Mouse (Mus musculus): ENCODE measurements around the gene Ptpre. TPM values are rescaled to one million over a fixed set of nuclear protein-coding genes. Genes with fewer than 3 reads are reported as not detected.

The Ptpre gene
- total and polyA plus RNA-seq, 2 experiments from 2014 or later, result 6.9 to 10.9 TPM

DNA sequence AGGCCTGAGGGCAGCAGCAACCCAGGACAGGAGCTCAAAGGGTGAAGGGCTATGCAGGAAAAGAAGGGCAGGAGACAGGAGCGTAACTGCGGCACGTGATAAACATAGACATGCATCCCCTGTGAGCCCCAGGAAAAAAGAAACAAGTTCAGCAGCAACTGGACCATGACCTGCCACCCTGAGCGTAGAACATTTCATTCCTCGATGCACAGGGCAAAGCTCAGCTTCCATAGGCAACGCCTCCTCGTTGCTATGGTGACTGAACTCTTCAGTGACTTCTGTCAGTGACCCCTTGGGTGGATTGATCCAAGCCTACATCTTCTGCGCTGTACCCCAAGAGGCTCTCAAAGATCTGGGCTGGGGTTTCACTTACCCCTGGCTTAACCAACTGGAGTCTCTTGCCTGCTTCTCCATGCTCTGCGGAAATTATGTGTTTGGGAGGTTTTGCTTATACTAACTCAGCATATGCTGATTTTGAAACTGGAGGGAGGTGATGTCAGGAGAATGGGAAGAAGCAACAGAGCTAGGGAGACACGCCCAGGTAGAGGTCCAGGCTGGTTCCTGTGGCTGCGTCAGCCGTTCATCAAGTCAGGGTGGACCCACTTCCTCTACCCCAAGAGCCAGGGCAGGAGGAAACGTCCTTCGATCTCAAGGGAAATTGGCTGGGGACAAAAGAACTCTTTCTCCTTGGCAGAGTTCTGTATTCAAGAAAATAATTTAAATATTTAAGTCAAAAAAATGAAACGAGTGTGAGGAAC lies 15.3 kb upstream of the Ptpre start:
- TF ChIP-seq CTCF (IDR thresholded peaks at IDR 0.05; ENCODE audit: low read depth), result no peak
- ATAC-seq (no peak), DNase-seq (no peak)
- Histone ChIP-seq H3K27me3 (ENCODE audit: insufficient read depth, low read length) (no peaks in the 10 kb centered on the region), H3K27ac (ENCODE audit: low read depth, low read length) (no peak overlapping the region), H3K36me3 (ENCODE audit: insufficient read depth) (no peaks in the 10 kb centered on the region), H3K9ac (no peak overlapping the region), H3K9me3 (ENCODE audit: low read length) (no peaks in the 10 kb centered on the region), H3K4me3 (ENCODE audit: low read depth, low read length) (no peak overlapping the region), H3K4me2 (ENCODE audit: low read depth) (no peak overlapping the region), H3K4me1 (ENCODE audit: insufficient read depth) (no peaks in the 10 kb centered on the region)
- 72% methylated on average over 15 of the region's 15 CpGs for WGBS

DNA sequence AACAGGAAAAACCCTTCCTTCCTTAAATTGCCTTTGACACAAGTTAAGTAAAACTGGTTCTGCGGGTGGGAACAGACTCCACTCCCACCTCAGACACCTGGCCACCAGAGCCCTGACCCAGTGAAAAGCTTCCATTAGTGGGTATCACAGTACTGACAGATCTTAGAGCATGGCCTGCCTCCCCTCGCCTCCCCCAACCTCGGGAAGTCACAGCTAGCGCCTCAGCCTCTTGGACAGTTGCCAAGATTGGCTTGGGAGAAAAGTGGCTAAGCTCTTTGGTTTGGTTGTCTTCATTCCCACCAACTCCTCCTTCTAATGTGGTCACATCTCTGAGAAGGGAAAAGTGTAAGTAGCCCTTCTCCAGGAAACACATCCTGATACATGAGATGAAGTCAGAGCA lies 13.3 kb upstream of the Ptpre start:
- WGBS, result 39% methylated on average over 4 of the region's 4 CpGs
- H3K9me3 ChIP-seq (ENCODE audit: low read length), result no peaks in the 10 kb centered on the region
- ATAC-seq (no peak), DNase-seq (no peak)
- no peak overlapping the region for H3K27ac ChIP-seq (ENCODE audit: low read depth, low read length)
- H3K27me3 ChIP-seq (ENCODE audit: insufficient read depth, low read length), result no peaks in the 10 kb centered on the region
- no peak overlapping the region for H3K4me3 ChIP-seq (ENCODE audit: low read depth, low read length)
- no peak overlapping the region for H3K9ac ChIP-seq
- no peaks in the 10 kb centered on the region for H3K36me3 ChIP-seq (ENCODE audit: insufficient read depth)
- TF ChIP-seq CTCF (IDR thresholded peaks at IDR 0.05; ENCODE audit: low read depth), result no peak
- no peaks in the 10 kb centered on the region for H3K4me1 ChIP-seq (ENCODE audit: insufficient read depth)
- H3K4me2 ChIP-seq (ENCODE audit: low read depth), result no peak overlapping the region

GRCm38 (mm10) chr7:135524424-135524967 lies 12.8 kb upstream of the Ptpre start:
- H3K36me3 ChIP-seq (ENCODE audit: insufficient read depth), result no peaks in the 10 kb centered on the region
- TF ChIP-seq CTCF (IDR thresholded peaks at IDR 0.05; ENCODE audit: low read depth), result no peak

GRCm38 (mm10) chr7:135526574-135527152 lies 10.6 kb upstream of the Ptpre start:
- H3K9me3 ChIP-seq (ENCODE audit: low read length), result no peaks in the 10 kb centered on the region
- no peaks in the 10 kb centered on the region for H3K4me1 ChIP-seq (ENCODE audit: insufficient read depth)
- no peak overlapping the region for H3K9ac ChIP-seq
- no peak overlapping the region for H3K4me2 ChIP-seq (ENCODE audit: low read depth)
- H3K27ac ChIP-seq (ENCODE audit: low read depth, low read length), result no peak overlapping the region
- WGBS, result 88% methylated on average over 3 of the region's 3 CpGs
- ATAC-seq, result no peak
- no peaks in the 10 kb centered on the region for H3K36me3 ChIP-seq (ENCODE audit: insufficient read depth)
- H3K4me3 ChIP-seq (ENCODE audit: low read depth, low read length), result no peak overlapping the region
- DNase-seq, result no peak
- H3K27me3 ChIP-seq (ENCODE audit: insufficient read depth, low read length), result no peaks in the 10 kb centered on the region
- TF ChIP-seq CTCF (IDR thresholded peaks at IDR 0.05; ENCODE audit: low read depth), result no peak

More at GRCm38 (mm10) chr7:135524424-135524967, 12.8 kb upstream of the Ptpre start:
- DNase-seq, result no peak
- Histone ChIP-seq H3K4me1 (ENCODE audit: insufficient read depth) (no peaks in the 10 kb centered on the region), H3K9ac (no peak overlapping the region), H3K4me2 (ENCODE audit: low read depth) (no peak overlapping the region), H3K4me3 (ENCODE audit: low read depth, low read length) (no peak overlapping the region), H3K27ac (ENCODE audit: low read depth, low read length) (no peak overlapping the region), H3K9me3 (ENCODE audit: low read length) (no peaks in the 10 kb centered on the region), H3K27me3 (ENCODE audit: insufficient read depth, low read length) (no peaks in the 10 kb centered on the region)
- ATAC-seq, result no peak
- 90% methylated on average over 6 of the region's 6 CpGs for WGBS

- DNase-seq (no peak), ATAC-seq (no peak)
- no peak for TF ChIP-seq CTCF (IDR thresholded peaks at IDR 0.05; ENCODE audit: low read depth)
- no peak overlapping the region for H3K9ac ChIP-seq
- 84% methylated on average over 3 of the region's 3 CpGs for WGBS
- no peaks in the 10 kb centered on the region for H3K36me3 ChIP-seq (ENCODE audit: insufficient read depth)
- no peak overlapping the region for H3K4me3 ChIP-seq (ENCODE audit: low read depth, low read length)
- H3K27ac ChIP-seq (ENCODE audit: low read depth, low read length), result no peak overlapping the region
- H3K4me2 ChIP-seq (ENCODE audit: low read depth), result no peak overlapping the region
- H3K27me3 ChIP-seq (ENCODE audit: insufficient read depth, low read length), result no peaks in the 10 kb centered on the region
- H3K4me1 ChIP-seq (ENCODE audit: insufficient read depth), result no peaks in the 10 kb centered on the region
- H3K9me3 ChIP-seq (ENCODE audit: low read length), result no peaks in the 10 kb centered on the region
Measured at GRCm38 (mm10) chr7:135527169-135527568, 10.1 kb upstream of the Ptpre start.

DNA sequence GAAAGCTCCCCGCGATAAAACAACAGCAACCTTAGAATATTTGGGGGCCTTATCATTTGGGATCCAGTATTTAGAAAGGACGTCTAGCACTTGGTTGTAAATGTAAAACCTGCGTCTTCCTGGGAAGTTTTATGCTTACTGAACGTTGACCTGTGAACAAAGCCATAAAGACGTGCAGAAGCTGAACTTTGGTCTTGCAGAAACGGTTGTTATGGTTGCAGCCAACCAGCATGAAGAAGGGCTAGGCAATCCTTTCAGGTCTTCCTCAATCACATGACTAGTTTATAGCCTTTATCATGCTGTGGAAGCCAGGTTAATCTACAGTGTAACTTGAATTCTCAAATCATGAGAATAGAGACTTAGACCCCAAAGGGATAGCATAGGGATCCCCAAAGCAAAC lies 8.8 kb upstream of the Ptpre start, which contains the start of gene Clrn3:
Gene Clrn3 (minus strand): TSS at position 140 of the 400 bp plus-strand sequence.
- ATAC-seq, result no peak
- no peaks in the 10 kb centered on the region for H3K9me3 ChIP-seq (ENCODE audit: low read length)
- 93% methylated on average over 7 of the region's 7 CpGs for WGBS

DNA sequence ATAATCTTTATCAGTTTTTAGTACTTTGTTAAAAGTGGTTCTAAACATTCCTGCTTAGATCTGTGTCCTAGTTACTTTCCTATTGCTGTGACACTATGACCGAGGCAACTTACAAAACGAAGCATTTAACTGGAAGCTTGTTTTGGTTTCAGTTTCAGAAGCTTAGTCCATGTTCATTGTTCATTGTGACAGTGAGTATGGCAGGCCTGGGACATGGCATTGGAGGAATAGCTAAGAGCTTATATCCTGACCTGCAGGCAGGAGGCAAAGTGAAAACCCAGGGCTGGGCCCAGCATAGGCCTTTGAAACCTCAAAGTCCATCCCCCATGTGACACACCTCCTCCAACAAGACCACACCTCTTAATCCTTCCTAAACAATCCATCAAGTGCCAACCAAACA lies 8.2 kb upstream of the Ptpre start:
- Histone ChIP-seq H3K27ac (ENCODE audit: low read depth, low read length) (no peak overlapping the region), H3K4me1 (ENCODE audit: insufficient read depth) (no peaks in the 10 kb centered on the region), H3K4me3 (ENCODE audit: low read depth, low read length) (no peak overlapping the region), H3K36me3 (ENCODE audit: insufficient read depth) (no peaks in the 10 kb centered on the region), H3K9ac (no peak overlapping the region), H3K4me2 (ENCODE audit: low read depth) (no peak overlapping the region), H3K9me3 (ENCODE audit: low read length) (no peaks in the 10 kb centered on the region), H3K27me3 (ENCODE audit: insufficient read depth, low read length) (no peaks in the 10 kb centered on the region)
- WGBS, result 83% methylated on average over 2 of the region's 2 CpGs
- ATAC-seq (no peak), DNase-seq (no peak)
- no peak for TF ChIP-seq CTCF (IDR thresholded peaks at IDR 0.05; ENCODE audit: low read depth)

More for the DNA sequence above, 8.8 kb upstream of the Ptpre start, which contains the start of gene Clrn3:
- DNase-seq, result no peak
- H3K4me1 ChIP-seq (ENCODE audit: insufficient read depth), result no peaks in the 10 kb centered on the region
- no peak within 1 kb of the TSS for H3K27ac ChIP-seq (ENCODE audit: low read depth, low read length)
- H3K27me3 ChIP-seq (ENCODE audit: insufficient read depth, low read length), result no peaks in the 10 kb centered on the region
- TF ChIP-seq CTCF (IDR thresholded peaks at IDR 0.05; ENCODE audit: low read depth), result no peak
- H3K4me2 ChIP-seq (ENCODE audit: low read depth), result no peak within 1 kb of the TSS
- H3K4me3 ChIP-seq (ENCODE audit: low read depth, low read length), result no peak within 1 kb of the TSS
- no peaks in the 10 kb centered on the region for H3K36me3 ChIP-seq (ENCODE audit: insufficient read depth)
- H3K9ac ChIP-seq, result no peak within 1 kb of the TSS
